Mouse (Mus musculus) kidney, embryonic 14.5 days (tissue): ENCODE results near the gene Capn11. TPM values are rescaled to one million over a fixed set of nuclear protein-coding genes. Genes with fewer than 3 reads are reported as not detected.

Source experiments
- ATAC-seq: fragments of 200-750 bp; cut with Nextera tagmentation; 2 replicates; pipeline ENCODE4 v1.8.0; 2017; ENCODE audit warnings: moderate number of reproducible peaks, mild to moderate bottlenecking, moderate TSS enrichment, moderate library complexity; ENCODE audit not compliant: low FRiP score, low TSS enrichment
- H3K27ac ChIP-seq: fragments of 300-500 bp; sonication (generic); 2 replicates; pipeline ENCODE4 v1.5.1; 2014; ENCODE audit warnings: low read depth, mild to moderate bottlenecking, low read length, moderate library complexity, mixed read lengths
- H3K27me3 ChIP-seq: fragments of 300-500 bp; sonication (generic); 2 replicates; pipeline ENCODE4 v1.6.1; 2014; ENCODE audit warnings: mild to moderate bottlenecking, low read length; ENCODE audit not compliant: control insufficient read depth, insufficient read depth
- H3K36me3 ChIP-seq: fragments of 300-500 bp; sonication (generic); 2 replicates; pipeline ENCODE4 v1.6.1; 2014; ENCODE audit warnings: low read length, mixed read lengths; ENCODE audit not compliant: control insufficient read depth, insufficient read depth
- H3K4me1 ChIP-seq: fragments of 300-500 bp; sonication (generic); 2 replicates; pipeline ENCODE4 v1.6.1; 2014; ENCODE audit warnings: low read length, mixed read lengths; ENCODE audit not compliant: control insufficient read depth, insufficient read depth
- H3K4me2 ChIP-seq: fragments of 300-500 bp; sonication (generic); replicated peaks from 2 replicates; pipeline ENCODE4 v1.6.1; 2014; ENCODE audit warnings: low read depth, mild to moderate bottlenecking, low read length
- H3K4me3 ChIP-seq: fragments of 300-500 bp; sonication (generic); 2 replicates; pipeline ENCODE4 v1.5.1; 2014; ENCODE audit warnings: mild to moderate bottlenecking, low read length
- H3K9ac ChIP-seq: fragments of 300-500 bp; sonication (generic); 2 replicates; pipeline ENCODE4 v1.6.1; 2014; ENCODE audit warnings: low read depth, mild to moderate bottlenecking, low read length, moderate library complexity
- H3K9me3 ChIP-seq: fragments of 300-500 bp; sonication (generic); 2 replicates; pipeline ENCODE4 v1.6.1; 2016; ENCODE audit warnings: low read length; ENCODE audit not compliant: control insufficient read depth
- WGBS: fragments of 180-500 bp; shearing (Covaris S2); extraction: QIAGEN DNeasy Blood & Tissue Kit; methylation state at CpG from one replicate; pipeline ENCODE4 v1.1.7; 2014; 5-methylcytosine and 5-hydroxymethylcytosine counted together
- polyA plus RNA-seq: library from polyadenylated mRNA; unstranded; fragments of >200 nt; fragmentation: Nextera tagmentation; extraction: Ambion mirVana; gene quantifications from 2 replicates; pipeline ENCODE4 v1.2.1, GENCODE M21; 2014

Gene Capn11
- polyA plus RNA-seq, 1 experiment from 2014 or later, result not detected

DNA sequence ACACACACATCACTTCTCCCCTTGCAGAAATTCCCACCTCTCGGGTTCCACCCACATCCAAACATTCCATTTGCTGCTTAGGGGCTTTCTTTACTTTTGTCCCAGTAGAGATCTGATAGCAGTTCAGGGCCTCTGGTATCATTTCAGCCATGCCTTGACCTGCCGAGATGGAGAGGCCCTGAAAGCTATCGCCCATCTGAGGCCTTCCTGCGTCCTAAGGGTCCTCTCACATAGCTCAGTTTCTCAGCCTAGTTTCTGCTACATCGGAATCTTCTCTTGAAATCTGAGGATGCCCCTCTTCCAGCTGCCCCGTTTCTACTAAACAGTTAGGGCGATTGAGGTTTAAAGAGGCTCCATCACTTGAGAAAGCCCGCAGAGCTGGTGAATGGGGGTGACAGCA is 64.9 kb downstream of the Capn11 start:
- peak overlapping the region; percentile 72 for H3K9ac ChIP-seq

DNA sequence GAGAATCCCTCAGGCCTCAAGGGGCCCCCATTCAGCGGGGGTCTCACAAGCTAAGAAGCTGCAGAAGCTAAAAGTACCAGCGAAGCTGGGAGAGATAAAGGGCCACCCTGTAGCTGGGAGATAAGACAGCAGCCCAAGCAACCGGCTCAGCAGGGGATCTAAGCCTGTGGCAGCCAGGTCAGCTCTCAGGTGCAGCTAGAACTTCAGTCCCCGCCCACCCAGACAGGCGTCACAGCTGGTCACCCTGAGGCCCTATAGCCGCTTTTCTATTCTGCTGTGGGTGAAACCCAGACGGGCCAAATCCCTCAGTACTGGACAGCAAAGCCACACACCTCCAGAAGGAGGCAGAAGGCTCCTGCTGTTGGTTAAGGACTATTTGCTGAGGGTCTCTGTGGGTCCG is 65.6 kb downstream of the Capn11 start:
- peaks cover 3% of the 10 kb centered on the region; the same call in 1 of the 2 replicates for H3K27me3 ChIP-seq
- ATAC-seq, result no peak
- H3K4me3 ChIP-seq, result peak overlapping the region; percentile 1; the same call in 1 of the 2 replicates
- no peak overlapping the region for H3K27ac ChIP-seq
- peaks cover 9% of the 10 kb centered on the region; the same call in 1 of the 2 replicates for H3K36me3 ChIP-seq
- H3K4me1 ChIP-seq, result peaks cover 51% of the 10 kb centered on the region
- no peaks in the 10 kb centered on the region for H3K9me3 ChIP-seq
- 0 out of 2 replicates have a peak overlapping the region, but pooled peaks have one; percentile 25 for H3K9ac ChIP-seq
- 33% methylated on average over 8 of the region's 8 CpGs for WGBS
- H3K4me2 ChIP-seq, result peak overlapping the region; percentile 9

More for the DNA sequence above, 64.9 kb downstream of the Capn11 start:
- peak overlapping the region; percentile 97 for H3K4me2 ChIP-seq
- no peaks in the 10 kb centered on the region for H3K9me3 ChIP-seq
- peaks cover 8% of the 10 kb centered on the region; the same call in 1 of the 2 replicates for H3K36me3 ChIP-seq
- peak overlapping the region; percentile 61 for H3K4me3 ChIP-seq
- no peak for ATAC-seq
- H3K4me1 ChIP-seq, result peaks cover 54% of the 10 kb centered on the region
- H3K27ac ChIP-seq, result no peak overlapping the region
- H3K27me3 ChIP-seq, result peaks cover 3% of the 10 kb centered on the region; the same call in 1 of the 2 replicates
- 44% methylated on average over 8 of the region's 8 CpGs for WGBS

DNA sequence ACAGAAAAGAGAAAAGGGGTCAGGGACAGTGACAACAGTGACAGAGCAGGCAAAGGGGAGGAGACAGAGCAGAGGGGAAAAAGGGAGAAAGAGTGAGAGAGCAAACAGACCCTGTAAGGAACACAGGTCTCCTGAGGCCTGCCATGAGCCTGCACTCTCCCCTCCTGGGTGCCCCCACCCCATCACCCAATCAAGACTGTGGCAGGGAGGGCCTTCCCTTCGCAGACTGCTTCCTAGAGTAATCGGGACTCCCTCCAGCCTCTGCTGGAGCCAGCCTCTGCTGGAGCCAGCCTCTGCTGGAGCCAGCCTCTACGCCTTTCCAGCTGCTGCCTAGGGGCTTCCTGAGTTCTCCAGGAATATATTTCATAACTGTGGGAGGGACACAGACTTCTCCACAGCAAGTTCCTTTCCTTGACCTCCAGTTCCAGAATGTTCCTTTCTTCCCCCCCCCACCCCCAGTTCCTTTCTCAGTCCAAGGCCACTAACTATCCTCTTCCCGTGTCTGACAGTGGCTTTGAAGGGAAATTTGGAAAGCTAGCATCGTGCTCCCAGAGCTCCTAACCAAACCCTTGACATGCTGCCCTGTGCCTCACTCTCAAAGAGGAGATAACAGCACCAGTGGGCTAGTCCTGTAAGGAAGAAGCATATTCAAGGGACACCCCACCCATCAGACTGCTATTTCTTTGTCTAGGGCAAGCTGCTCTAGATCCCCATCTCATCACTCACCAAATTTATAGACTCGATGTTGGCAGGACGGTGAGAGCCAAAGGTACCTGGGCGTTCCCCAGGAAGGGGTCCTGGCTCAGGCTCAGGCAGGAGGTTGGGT is 66.3 kb downstream of the Capn11 start:
- Histone ChIP-seq H3K4me3 (peak overlapping the region; percentile 1; the same call in 1 of the 2 replicates), H3K9me3 (no peaks in the 10 kb centered on the region), H3K4me1 (peaks cover 51% of the 10 kb centered on the region), H3K27me3 (peaks cover 3% of the 10 kb centered on the region; the same call in 1 of the 2 replicates), H3K36me3 (peaks cover 9% of the 10 kb centered on the region; the same call in 1 of the 2 replicates), H3K27ac (no peak overlapping the region), H3K9ac (peak overlapping the region; percentile 25; the same call in 1 of the 2 replicates), H3K4me2 (peak overlapping the region; percentile 9)
- ATAC-seq, result no peak
- whole genome bisulfite sequencing, result 55% methylated on average over 8 of the region's 8 CpGs

DNA sequence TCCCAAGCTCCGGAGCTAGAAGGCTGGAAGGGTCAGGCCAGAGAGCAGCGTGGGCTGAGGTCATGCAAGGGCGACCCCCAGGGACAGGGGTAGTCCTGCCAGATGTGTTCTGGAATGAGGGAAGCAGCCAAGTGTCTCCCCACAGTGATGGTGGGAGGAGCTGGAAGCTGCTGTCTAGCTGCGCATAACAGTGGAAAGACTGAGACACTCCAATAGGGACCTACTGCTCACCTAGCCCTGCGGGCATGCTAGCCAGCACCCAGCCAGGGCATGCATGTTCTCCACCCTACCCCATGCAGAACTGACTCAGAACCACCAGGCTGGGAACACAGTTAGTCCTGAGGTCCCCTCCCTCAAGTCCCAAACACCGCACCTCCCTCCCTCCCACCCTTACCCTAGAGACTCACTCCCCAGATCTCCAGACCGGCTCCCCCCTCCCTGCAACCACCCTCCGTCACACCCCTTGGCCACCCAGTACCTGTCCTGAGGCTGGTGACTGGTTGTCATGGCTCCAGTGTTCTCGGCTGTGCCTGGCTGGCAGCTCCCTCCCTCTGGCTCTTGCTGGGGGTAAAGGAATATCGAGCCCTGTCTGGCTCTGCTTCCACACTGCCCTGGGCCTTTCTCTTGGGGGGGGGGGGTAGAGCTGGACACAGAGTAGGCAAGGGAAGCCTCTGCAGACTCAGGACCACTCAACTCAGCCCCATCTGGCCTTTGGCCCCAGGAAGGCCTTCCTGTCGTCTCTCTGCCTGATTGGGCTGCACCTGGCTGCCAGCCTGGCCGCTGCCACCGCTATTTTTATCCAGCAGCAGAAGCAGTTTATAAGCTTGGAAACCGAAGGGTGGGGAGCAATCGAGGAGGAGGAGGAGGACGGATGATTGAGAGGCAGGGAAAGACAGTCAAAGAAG is 67.2 kb downstream of the Capn11 start:
- peak overlapping the region; percentile 9 for H3K4me2 ChIP-seq
- H3K4me3 ChIP-seq, result no peak overlapping the region; the same call in 1 of the 2 replicates
- H3K9me3 ChIP-seq, result no peaks in the 10 kb centered on the region
- H3K27me3 ChIP-seq, result peaks cover 3% of the 10 kb centered on the region; the same call in 1 of the 2 replicates
- H3K36me3 ChIP-seq, result peaks cover 12% of the 10 kb centered on the region; the same call in 1 of the 2 replicates
- no peak overlapping the region for H3K27ac ChIP-seq
- H3K4me1 ChIP-seq, result peaks cover 50% of the 10 kb centered on the region
- H3K9ac ChIP-seq, result peak overlapping the region; percentile 25; the same call in 1 of the 2 replicates
- no peak for ATAC-seq
- 46% methylated on average over 16 of the region's 16 CpGs for WGBS

DNA sequence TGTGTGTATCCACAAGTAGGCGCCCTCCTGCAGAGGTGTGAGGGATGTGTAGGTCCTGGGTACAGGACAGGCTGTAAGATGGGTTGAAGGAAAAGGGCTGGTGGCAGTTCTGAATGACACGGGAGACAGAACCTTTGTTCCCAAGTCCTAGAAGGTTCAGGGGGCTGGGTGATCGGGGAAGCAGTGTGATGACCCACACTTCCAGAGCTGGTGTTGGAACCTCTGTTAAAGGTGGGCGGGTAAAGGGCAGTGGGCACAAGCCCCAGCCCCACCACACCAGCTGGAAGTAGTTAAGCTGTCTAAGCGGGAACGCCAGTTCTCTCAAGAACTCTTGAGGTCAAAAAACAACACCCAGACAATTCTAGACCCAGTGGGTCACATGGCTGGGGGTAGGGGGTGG is 68.7 kb downstream of the Capn11 start:
- ATAC-seq, result no peak
- Histone ChIP-seq H3K36me3 (peaks cover 19% of the 10 kb centered on the region; the same call in 1 of the 2 replicates), H3K4me1 (peaks cover 42% of the 10 kb centered on the region), H3K27me3 (peaks cover 3% of the 10 kb centered on the region; the same call in 1 of the 2 replicates), H3K4me3 (no peak overlapping the region), H3K27ac (no peak overlapping the region), H3K9me3 (0 out of 2 replicates have a peak, but pooled peaks cover 5% of the 10 kb centered on the region), H3K4me2 (no peak overlapping the region), H3K9ac (no peak overlapping the region)
- 78% methylated on average over 6 of the region's 6 CpGs for WGBS

DNA sequence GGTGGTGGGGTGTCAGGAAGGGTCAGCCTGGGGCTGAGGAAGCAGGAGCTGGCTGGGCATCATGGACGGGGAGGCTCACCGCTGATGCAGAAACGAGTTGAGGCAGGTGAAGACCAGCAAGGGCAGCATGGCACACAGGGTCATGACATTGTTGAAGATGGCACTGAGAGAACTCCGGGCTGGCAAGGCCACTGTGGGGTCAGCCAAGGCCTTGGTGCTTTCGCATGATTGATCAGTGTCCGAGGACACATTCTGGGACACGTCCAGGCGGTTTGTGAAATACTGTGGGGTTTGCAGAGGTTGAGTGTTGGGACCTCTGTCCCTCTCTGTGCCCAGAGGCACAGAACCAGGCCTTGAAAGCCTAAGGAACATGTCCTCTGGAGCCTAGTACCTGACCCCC is 69.3 kb downstream of the Capn11 start:
- ATAC-seq, result no peak
- H3K9me3 ChIP-seq, result 0 out of 2 replicates have a peak, but pooled peaks cover 5% of the 10 kb centered on the region
- peaks cover 3% of the 10 kb centered on the region; the same call in 1 of the 2 replicates for H3K27me3 ChIP-seq
- H3K4me2 ChIP-seq, result no peak overlapping the region
- no peak overlapping the region for H3K9ac ChIP-seq
- peaks cover 19% of the 10 kb centered on the region; the same call in 1 of the 2 replicates for H3K36me3 ChIP-seq
- H3K27ac ChIP-seq, result no peak overlapping the region
- no peak overlapping the region for H3K4me3 ChIP-seq
- WGBS, result 91% methylated on average over 8 of the region's 8 CpGs
- peaks cover 40% of the 10 kb centered on the region for H3K4me1 ChIP-seq

DNA sequence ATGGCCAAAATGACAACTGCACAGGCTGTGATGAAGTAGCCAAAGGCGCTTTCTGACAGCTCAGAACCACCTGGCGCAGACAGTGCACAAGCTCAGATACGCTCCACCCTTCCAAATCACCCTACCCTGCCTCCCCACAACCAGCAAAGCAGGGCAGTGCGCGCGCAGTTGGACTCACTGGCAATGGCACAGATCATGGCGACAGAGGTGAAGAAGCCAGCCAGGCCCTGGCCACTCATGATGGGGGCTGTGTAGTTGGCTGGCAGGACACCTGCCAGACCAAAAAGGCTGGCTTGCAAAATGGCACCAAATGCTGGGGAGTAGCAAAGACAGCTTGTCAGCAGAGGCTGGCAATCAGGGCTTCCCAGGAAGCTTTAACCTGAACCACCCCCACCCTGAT is 69.9 kb downstream of the Capn11 start:
- Histone ChIP-seq H3K4me1 (peaks cover 41% of the 10 kb centered on the region), H3K9ac (no peak overlapping the region), H3K9me3 (0 out of 2 replicates have a peak, but pooled peaks cover 5% of the 10 kb centered on the region), H3K4me2 (no peak overlapping the region), H3K27ac (no peak overlapping the region), H3K4me3 (no peak overlapping the region), H3K36me3 (peaks cover 19% of the 10 kb centered on the region; the same call in 1 of the 2 replicates), H3K27me3 (peaks cover 3% of the 10 kb centered on the region; the same call in 1 of the 2 replicates)
- 95% methylated on average over 7 of the region's 7 CpGs for WGBS
- no peak for ATAC-seq

DNA sequence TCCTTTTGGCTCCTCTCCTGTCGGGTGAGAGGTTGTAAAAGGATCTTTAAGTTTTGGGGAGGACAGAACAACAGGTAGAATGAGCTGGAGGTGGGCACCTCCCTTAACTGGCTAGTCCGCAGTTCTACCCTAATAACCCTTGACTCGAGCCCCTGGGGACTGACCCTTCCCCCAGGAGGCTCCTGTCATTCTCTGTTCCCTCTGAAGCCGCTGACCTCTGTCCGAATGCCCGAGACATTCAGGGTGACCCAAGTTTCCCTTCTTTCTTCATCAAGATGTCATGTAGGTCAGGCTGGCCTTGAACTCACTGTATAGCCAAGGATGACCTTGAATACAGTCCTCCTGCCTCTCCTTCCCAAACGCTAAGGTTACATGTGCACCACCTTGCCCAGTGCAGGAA is 70.8 kb downstream of the Capn11 start:
- Histone ChIP-seq H3K27me3 (peaks cover 3% of the 10 kb centered on the region; the same call in 1 of the 2 replicates), H3K4me3 (no peak overlapping the region), H3K4me1 (peaks cover 39% of the 10 kb centered on the region), H3K9ac (no peak overlapping the region), H3K9me3 (0 out of 2 replicates have a peak, but pooled peaks cover 5% of the 10 kb centered on the region), H3K4me2 (no peak overlapping the region), H3K36me3 (peaks cover 19% of the 10 kb centered on the region; the same call in 1 of the 2 replicates), H3K27ac (no peak overlapping the region)
- no peak for ATAC-seq
- 88% methylated on average over 7 of the region's 7 CpGs for WGBS
